Mouse (Mus musculus) CH12.LX (cell line): ENCODE data around the gene Pias1. TPM values are rescaled to one million over a fixed set of nuclear protein-coding genes. Genes with fewer than 3 reads are reported as not detected.

Experiments used
- DNase-seq: peaks from one replicate; pipeline ENCODE4 v3.0.0-alpha.2; 2013; ENCODE audit errors: extremely low read depth
- H3K27ac ChIP-seq: 2 replicates; pipeline ENCODE4 v1.5.1; 2012; ENCODE audit warnings: low read depth, mild to moderate bottlenecking, control low read depth, moderate library complexity; ENCODE audit not compliant: insufficient read depth
- H3K27me3 ChIP-seq: replicated peaks from 2 replicates; pipeline ENCODE3; 2012; ENCODE audit warnings: inconsistent platforms
- H3K36me3 ChIP-seq, 2 experiments: replicated peaks in 1 of 2; 2 replicates each; pipeline versions ENCODE3 to v1.6.1; 2012; ENCODE audit warnings: inconsistent platforms in 1 of 2, low read length in 1 of 2, mild to moderate bottlenecking in 1 of 2, mixed read lengths in 1 of 2, moderate library complexity in 1 of 2; ENCODE audit not compliant: control insufficient read depth in 1 of 2, insufficient read depth in 1 of 2
- H3K4me1 ChIP-seq, 2 experiments: 2 replicates each; pipeline ENCODE4 v1.6.1; 2012; ENCODE audit warnings: inconsistent platforms in 1 of 2, moderate library complexity in 1 of 2; ENCODE audit not compliant: insufficient read depth in 2 of 2, control insufficient read depth in 1 of 2
- H3K4me2 ChIP-seq: 2 replicates; pipeline ENCODE4 v1.6.1; 2012; ENCODE audit warnings: low read depth, mild to moderate bottlenecking, control low read depth; ENCODE audit not compliant: poor library complexity, insufficient read depth, severe bottlenecking
- H3K4me3 ChIP-seq, 3 experiments: fragments of 150-350 bp in 1 of 3; sonication (generic) in 1 of 3; replicated peaks in 1 of 3; 2 replicates each; pipeline versions ENCODE3 to v1.5.1; 2011 to 2012; ENCODE audit warnings: low read depth in 2 of 3, low read length in 2 of 3, mild to moderate bottlenecking in 2 of 3, moderate library complexity in 2 of 3, control low read depth in 1 of 3, improper control_type of control experiment in 1 of 3, inconsistent platforms in 1 of 3, mixed read lengths in 1 of 3; ENCODE audit not compliant: poor library complexity in 1 of 3
- H3K79me2 ChIP-seq: replicated peaks from 2 replicates; pipeline ENCODE4 v1.6.1; 2012; ENCODE audit warnings: mild to moderate bottlenecking, moderate library complexity; ENCODE audit not compliant: control insufficient read depth, poor library complexity, insufficient read depth, severe bottlenecking; ENCODE audit errors: extremely low read depth
- H3K9ac ChIP-seq: 2 replicates; pipeline ENCODE4 v1.6.1; 2012; ENCODE audit warnings: low read depth, mild to moderate bottlenecking, control low read depth, moderate library complexity; ENCODE audit not compliant: insufficient read depth
- H3K9me3 ChIP-seq: replicated peaks from 2 replicates; pipeline ENCODE3; 2012; ENCODE audit warnings: low read length, inconsistent platforms, mixed read lengths
- E2F4 ChIP-seq: IDR thresholded peaks from 2 replicates; pipeline ENCODE4 v1.6.1; 2011; ENCODE audit warnings: low read depth, low read length, improper control_type of control experiment; ENCODE audit not compliant: insufficient replicate concordance
- ELF1 ChIP-seq: IDR thresholded peaks from 2 replicates; pipeline ENCODE4 v1.6.1; 2014; ENCODE audit warnings: low read depth, mild to moderate bottlenecking, inconsistent platforms, low read length, improper control_type of control experiment
- EP300 ChIP-seq: IDR thresholded peaks from 2 replicates; pipeline ENCODE4 v1.6.1; 2011; ENCODE audit warnings: low read length, improper control_type of control experiment
- ETS1 ChIP-seq: conservative IDR thresholded peaks from 2 replicates; pipeline ENCODE4 v1.6.1; 2012; ENCODE audit warnings: low read depth, mild to moderate bottlenecking, inconsistent platforms, low read length, improper control_type of control experiment, moderate library complexity
- IRF4 ChIP-seq: IDR thresholded peaks from 2 replicates; pipeline ENCODE4 v1.6.1; 2014; ENCODE audit warnings: low read depth, mild to moderate bottlenecking, inconsistent platforms, low read length, improper control_type of control experiment
- JUN ChIP-seq: IDR thresholded peaks from 2 replicates; pipeline ENCODE4 v1.6.1; 2011; ENCODE audit warnings: low read depth, mild to moderate bottlenecking, low read length, improper control_type of control experiment, moderate library complexity; ENCODE audit not compliant: insufficient read depth
- JUND ChIP-seq: conservative IDR thresholded peaks from 2 replicates; pipeline ENCODE4 v1.6.1; 2011; ENCODE audit warnings: low read depth, low read length, improper control_type of control experiment
- KAT2A ChIP-seq: IDR thresholded peaks from 2 replicates; pipeline ENCODE4 v1.6.1; 2012; ENCODE audit warnings: low read length, improper control_type of control experiment, inconsistent platforms; ENCODE audit not compliant: insufficient replicate concordance
- MAFK ChIP-seq: IDR thresholded peaks from 2 replicates; pipeline ENCODE4 v1.6.1; 2011; ENCODE audit warnings: low read length, improper control_type of control experiment; ENCODE audit not compliant: insufficient replicate concordance
- MAX ChIP-seq: IDR thresholded peaks from 2 replicates; pipeline ENCODE4 v1.6.1; 2011; ENCODE audit warnings: low read length, improper control_type of control experiment
- MAZ ChIP-seq: IDR thresholded peaks from 2 replicates; pipeline ENCODE4 v1.6.1; 2012; ENCODE audit warnings: low read depth, mild to moderate bottlenecking, inconsistent platforms, low read length, improper control_type of control experiment, moderate library complexity
- NELFE ChIP-seq: IDR thresholded peaks from 2 replicates; pipeline ENCODE4 v1.6.1; 2011; ENCODE audit warnings: low read depth, low read length, improper control_type of control experiment
- NRF1 ChIP-seq: IDR thresholded peaks from 2 replicates; pipeline ENCODE4 v1.6.1; 2014; ENCODE audit warnings: low read depth, mild to moderate bottlenecking, inconsistent platforms, low read length, improper control_type of control experiment, moderate library complexity
- PAX5 ChIP-seq: IDR thresholded peaks from 2 replicates; pipeline ENCODE4 v1.6.1; 2012; ENCODE audit warnings: low read length, inconsistent platforms, mixed read lengths
- POLR2AphosphoS2 ChIP-seq: IDR thresholded peaks from 2 replicates; pipeline ENCODE4 v1.6.1; 2011; ENCODE audit warnings: low read depth, low read length, improper control_type of control experiment
- RCOR1 ChIP-seq: conservative IDR thresholded peaks from 2 replicates; pipeline ENCODE4 v1.6.1; 2012; ENCODE audit warnings: low read depth, mild to moderate bottlenecking, inconsistent platforms, low read length, improper control_type of control experiment
- SIN3A ChIP-seq: IDR thresholded peaks from 2 replicates; pipeline ENCODE4 v1.6.1; 2012; ENCODE audit warnings: low read length, improper control_type of control experiment, inconsistent platforms
- SMC3 ChIP-seq: IDR thresholded peaks from 2 replicates; pipeline ENCODE4 v1.6.1; 2011; ENCODE audit warnings: low read depth, low read length, improper control_type of control experiment
- UBTF ChIP-seq: IDR thresholded peaks from 2 replicates; pipeline ENCODE4 v1.6.1; 2012; ENCODE audit warnings: low read depth, mild to moderate bottlenecking, inconsistent platforms, low read length, improper control_type of control experiment, moderate library complexity
- ZNF384 ChIP-seq: IDR thresholded peaks from 2 replicates; pipeline ENCODE4 v1.6.1; 2012; ENCODE audit warnings: low read depth, low read length, improper control_type of control experiment, inconsistent platforms
- dilution Hi-C: fragments of 300-500 bp; cut with MboI; formaldehyde crosslinking; loops from 2 replicates; pipeline ENCODE4 v1.14.3; 2020; ENCODE audit warnings: low sequenced_read_pairs; ENCODE audit not compliant: extremely low pct_unique_long_range_greater_than_20kb, extremely low pct_ligation_motif_present
- in situ Hi-C: fragments of 300-500 bp; cut with MboI; formaldehyde crosslinking; loops from 3 replicates; pipeline ENCODE4 v1.14.3; 2019; ENCODE audit warnings: low sequenced_read_pairs, low pct_ligation_motif_present, low pct_unique_long_range_greater_than_20kb, mixed read lengths
- polyA plus RNA-seq: library from polyadenylated mRNA; unstranded; fragments of >175 nt; gene quantifications from 2 replicates; pipeline ENCODE4 v1.2.1, GENCODE M21; 2012; ENCODE audit warnings: low read depth; ENCODE audit not compliant: insufficient read length
- total RNA-seq, 2 experiments: library from RNA; depleted of rRNA; stranded (reverse); fragments of 300-350 nt in 1 of 2; fragments of >200 nt in 1 of 2; gene quantifications; 2 replicates each; pipeline ENCODE4 v1.2.3; 2012 to 2014

Pias1 gene
- total and polyA plus RNA-seq, 3 experiments: 8.0 to 22.7 (median 11.9) TPM

GRCm38 (mm10) chr9:62995186-62995585, 7.5 kb upstream of the Pias1 start:
- Histone ChIP-seq H3K36me3 (no peaks in the 10 kb centered on the region), H3K79me2 (no peaks in the 10 kb centered on the region), H3K9ac (no peak overlapping the region), H3K4me1 (no peaks in the 10 kb centered on the region), H3K4me2 (no peak overlapping the region), H3K4me3 (no peak overlapping the region), H3K9me3 (no peaks in the 10 kb centered on the region), H3K27me3 (no peaks in the 10 kb centered on the region), H3K27ac (no peak overlapping the region)
- dilution Hi-C loops: no loop called here
- TF ChIP-seq SMC3 (no peak), MAX (no peak), E2F4 (no peak), KAT2A (no peak), JUND (no peak), RCOR1 (no peak), JUN (no peak), MAFK (no peak), UBTF (no peak), ETS1 (no peak), MAZ (no peak), PAX5 (no peak), POLR2AphosphoS2 (no peak)
- DNase-seq: no peak
- in situ Hi-C loops: no loop called here

- Histone ChIP-seq H3K27me3 (no peaks in the 10 kb centered on the region), H3K36me3 (no peaks in the 10 kb centered on the region)
- no peak for TF ChIP-seq MAX
- no peak for TF ChIP-seq EP300
- TF ChIP-seq SIN3A: no peak
- TF ChIP-seq ELF1: no peak
- TF ChIP-seq E2F4: no peak
- no peak for TF ChIP-seq IRF4
- TF ChIP-seq ZNF384: no peak
- no peak for TF ChIP-seq NELFE
- TF ChIP-seq NRF1: no peak
- TF ChIP-seq, all 38 proteins: peak for 0
- dilution Hi-C loops: no loop called here
- no peak overlapping the region for H3K4me3 ChIP-seq
- no peaks in the 10 kb centered on the region for H3K9me3 ChIP-seq
- no peak overlapping the region for H3K27ac ChIP-seq
- in situ Hi-C loops: no loop called here
- DNase-seq: no peak
- no peak overlapping the region for H3K4me2 ChIP-seq
- no peaks in the 10 kb centered on the region for H3K79me2 ChIP-seq
- H3K4me1 ChIP-seq: no peaks in the 10 kb centered on the region
- H3K9ac ChIP-seq: no peak overlapping the region
Observed at GRCm38 (mm10) chr9:62990134-62990533, 2.4 kb upstream of the Pias1 start.
